Mouse (Mus musculus): ENCODE data around the gene Sh3glb1.

- TF ChIP-seq CTCF (IDR thresholded peaks at IDR 0.05; ENCODE audit: extremely low read depth, insufficient read length, insufficient replicate concordance, low read depth, low read length) (no peak), POLR2A (IDR thresholded peaks at IDR 0.05; ENCODE audit: low read depth, low read length) (no peak)
These were observed 8.4 kb downstream of the Sh3glb1 start for GRCm38 (mm10) chr3:144711607-144712206.
